Mouse (Mus musculus) forebrain, embryonic 11.5 days (tissue): ENCODE measurements around the gene Gm19345. TPM values are rescaled to one million over a fixed set of nuclear protein-coding genes. Genes with fewer than 3 reads are reported as not detected.

Experiments
- ATAC-seq: fragments of 200-750 bp; cut with Nextera tagmentation; replicated peaks from 2 replicates; pipeline ENCODE4 v1.8.0; 2017; ENCODE audit warnings: moderate TSS enrichment; ENCODE audit not compliant: low FRiP score
- DNase-seq: peaks from one replicate; pipeline ENCODE4 v3.0.0-alpha.2; 2017; ENCODE audit warnings: low spot score
- H3K27ac ChIP-seq: fragments of 300-500 bp; sonication (generic); 2 replicates; pipeline ENCODE4 v1.5.1; 2014; ENCODE audit warnings: low read depth, low read length
- H3K27me3 ChIP-seq: fragments of 300-500 bp; sonication (generic); 2 replicates; pipeline ENCODE4 v1.6.1; 2014; ENCODE audit warnings: mild to moderate bottlenecking, low read length, mixed read lengths; ENCODE audit not compliant: control insufficient read depth, insufficient read depth
- H3K36me3 ChIP-seq: fragments of 300-500 bp; sonication (generic); 2 replicates; pipeline ENCODE4 v1.6.1; 2014; ENCODE audit warnings: mild to moderate bottlenecking, low read length, moderate library complexity, mixed read lengths; ENCODE audit not compliant: control insufficient read depth, insufficient read depth
- H3K4me1 ChIP-seq: fragments of 300-500 bp; sonication (generic); replicated peaks from 2 replicates; pipeline ENCODE4 v1.6.1; 2014; ENCODE audit warnings: low read length, mixed read lengths; ENCODE audit not compliant: control insufficient read depth, insufficient read depth
- H3K4me2 ChIP-seq: fragments of 300-500 bp; sonication (generic); 2 replicates; pipeline ENCODE4 v1.6.1; 2014; ENCODE audit warnings: low read depth, mild to moderate bottlenecking, low read length, moderate library complexity, mixed read lengths; ENCODE audit not compliant: severe bottlenecking
- H3K4me3 ChIP-seq: fragments of 300-500 bp; sonication (generic); 2 replicates; pipeline ENCODE4 v1.5.1; 2014; ENCODE audit warnings: low read depth, low read length
- H3K9ac ChIP-seq: fragments of 300-500 bp; sonication (generic); 2 replicates; pipeline ENCODE4 v1.6.1; 2014; ENCODE audit warnings: low read length
- H3K9me3 ChIP-seq: fragments of 300-500 bp; sonication (generic); 2 replicates; pipeline ENCODE4 v1.6.1; 2016; ENCODE audit warnings: low read length, mixed read lengths; ENCODE audit not compliant: control insufficient read depth
- WGBS: fragments of 180-500 bp; shearing (Covaris S2); extraction: QIAGEN DNeasy Blood & Tissue Kit; methylation state at CpG from one replicate; pipeline ENCODE4 v1.1.7; 2014; 5-methylcytosine and 5-hydroxymethylcytosine counted together
- polyA plus RNA-seq: library from polyadenylated mRNA; unstranded; fragments of >200 nt; fragmentation: Nextera tagmentation; extraction: Ambion mirVana; gene quantifications from 2 replicates; pipeline ENCODE4 v1.2.1, GENCODE M21; 2014

The Gm19345 gene
- polyA plus RNA-seq, 1 experiment from 2014 or later, result not detected

DNA sequence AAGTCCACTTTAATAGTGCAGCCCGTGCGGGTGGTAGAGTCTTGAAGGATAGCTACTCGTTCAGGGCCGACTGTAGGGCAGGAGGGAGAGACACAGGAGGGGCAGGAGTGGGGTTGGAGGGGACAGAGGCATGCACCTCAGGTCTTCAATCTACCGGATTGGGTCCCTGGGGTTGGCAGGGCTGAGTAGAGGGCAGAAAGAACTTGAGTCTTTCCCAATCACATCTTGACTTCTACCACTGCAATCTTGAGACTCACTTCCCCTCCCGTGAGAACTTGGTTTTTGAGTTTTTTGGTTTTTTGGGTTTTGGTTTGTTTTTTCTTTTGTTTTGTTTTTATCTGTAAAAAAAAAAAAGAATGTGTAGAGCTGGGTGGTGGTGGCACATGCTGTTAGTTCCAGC, 4.5 kb downstream of the Gm19345 start:
- no peak overlapping the region for H3K9ac ChIP-seq
- H3K36me3 ChIP-seq, result no peaks in the 10 kb centered on the region
- no peak overlapping the region for H3K4me2 ChIP-seq
- no peaks in the 10 kb centered on the region; the same call in 1 of the 2 replicates for H3K9me3 ChIP-seq
- WGBS, result 89% methylated on average over 6 of the region's 6 CpGs
- DNase-seq (no peak), ATAC-seq (no peak)
- no peaks in the 10 kb centered on the region for H3K27me3 ChIP-seq
- H3K27ac ChIP-seq, result no peak overlapping the region
- no peak overlapping the region for H3K4me3 ChIP-seq
- H3K4me1 ChIP-seq, result no peaks in the 10 kb centered on the region

DNA sequence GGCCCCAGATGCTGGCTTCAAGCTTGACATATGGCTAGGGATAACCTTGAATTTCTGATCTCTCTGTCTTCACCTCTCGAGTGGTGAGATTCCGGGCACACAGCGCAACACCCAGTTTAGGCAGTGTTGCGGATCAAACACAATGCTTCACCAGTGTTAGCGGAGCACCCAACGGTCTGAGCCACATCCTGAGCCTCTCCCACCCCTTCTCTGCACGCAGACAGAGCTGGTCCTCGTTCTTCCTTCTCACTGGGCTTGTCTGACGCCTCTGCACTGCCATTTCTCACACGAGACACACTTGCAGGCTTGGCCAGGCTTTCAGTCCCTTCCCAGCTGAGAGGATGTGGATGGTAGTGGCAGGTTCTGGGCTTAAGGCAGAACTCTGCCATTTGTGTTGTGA, 7.9 kb downstream of the Gm19345 start:
- no peaks in the 10 kb centered on the region for H3K4me1 ChIP-seq
- DNase-seq (no peak), ATAC-seq (no peak)
- no peaks in the 10 kb centered on the region for H3K36me3 ChIP-seq
- no peak overlapping the region for H3K27ac ChIP-seq
- no peaks in the 10 kb centered on the region for H3K27me3 ChIP-seq
- H3K9ac ChIP-seq, result no peak overlapping the region
- WGBS, result 82% methylated on average over 10 of the region's 10 CpGs
- H3K4me2 ChIP-seq, result no peak overlapping the region
- no peak overlapping the region for H3K4me3 ChIP-seq
- H3K9me3 ChIP-seq, result no peaks in the 10 kb centered on the region

DNA sequence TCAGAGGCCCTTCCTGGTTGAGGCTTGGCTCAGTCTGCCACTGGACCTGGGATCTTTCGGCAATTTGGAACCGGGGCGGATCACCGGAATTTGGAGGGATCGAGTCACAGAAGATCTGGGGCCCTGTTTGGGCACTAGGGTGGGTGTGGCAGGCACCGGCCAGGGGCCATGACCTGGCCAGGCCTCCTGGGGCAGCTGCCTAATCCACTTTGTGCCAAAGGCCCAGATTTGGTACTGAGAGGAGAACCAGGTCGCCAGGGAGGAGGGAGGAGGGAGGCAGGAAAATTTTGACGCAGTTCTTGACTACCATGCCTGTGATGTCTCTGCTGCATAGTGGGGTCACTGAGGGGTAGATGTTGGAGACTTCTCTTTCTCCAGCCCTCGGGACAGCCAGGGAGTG, 9.4 kb downstream of the Gm19345 start, which contains the start of gene Ceacam16:
Gene Ceacam16, minus strand, starts transcription at position 101 of the 400 bp plus-strand sequence.
- Histone ChIP-seq H3K27me3 (no peaks in the 10 kb centered on the region), H3K4me3 (no peak within 1 kb of the TSS), H3K27ac (no peak within 1 kb of the TSS), H3K4me1 (no peaks in the 10 kb centered on the region), H3K9me3 (no peaks in the 10 kb centered on the region), H3K4me2 (no peak within 1 kb of the TSS), H3K36me3 (no peaks in the 10 kb centered on the region), H3K9ac (no peak within 1 kb of the TSS)
- ATAC-seq (no peak), DNase-seq (no peak)
- WGBS, result 80% methylated on average over 9 of the region's 9 CpGs

DNA sequence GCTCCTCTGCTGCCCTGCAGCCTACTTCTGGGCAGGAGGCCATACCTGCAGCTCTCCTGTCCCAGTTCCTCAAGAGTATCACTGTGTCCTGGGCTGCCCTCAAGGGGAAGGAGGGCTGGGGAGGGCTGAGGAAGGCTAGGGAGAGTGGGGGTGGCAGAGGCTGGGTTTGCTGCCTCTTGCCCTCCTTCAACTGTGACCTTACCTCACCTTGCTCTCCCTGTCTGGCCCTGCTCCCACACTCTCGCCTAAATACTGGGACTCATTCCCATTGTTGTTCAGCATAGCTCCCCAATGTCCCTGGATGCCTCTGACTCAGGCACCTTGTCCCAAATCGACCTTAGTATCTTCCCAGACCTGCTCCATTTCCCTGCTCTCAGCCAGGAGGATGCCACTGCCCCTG, 12.4 kb downstream of the Gm19345 start:
- 38% methylated on average over 2 of the region's 2 CpGs for WGBS
- no peak for ATAC-seq
- H3K4me3 ChIP-seq, result no peak overlapping the region

DNA sequence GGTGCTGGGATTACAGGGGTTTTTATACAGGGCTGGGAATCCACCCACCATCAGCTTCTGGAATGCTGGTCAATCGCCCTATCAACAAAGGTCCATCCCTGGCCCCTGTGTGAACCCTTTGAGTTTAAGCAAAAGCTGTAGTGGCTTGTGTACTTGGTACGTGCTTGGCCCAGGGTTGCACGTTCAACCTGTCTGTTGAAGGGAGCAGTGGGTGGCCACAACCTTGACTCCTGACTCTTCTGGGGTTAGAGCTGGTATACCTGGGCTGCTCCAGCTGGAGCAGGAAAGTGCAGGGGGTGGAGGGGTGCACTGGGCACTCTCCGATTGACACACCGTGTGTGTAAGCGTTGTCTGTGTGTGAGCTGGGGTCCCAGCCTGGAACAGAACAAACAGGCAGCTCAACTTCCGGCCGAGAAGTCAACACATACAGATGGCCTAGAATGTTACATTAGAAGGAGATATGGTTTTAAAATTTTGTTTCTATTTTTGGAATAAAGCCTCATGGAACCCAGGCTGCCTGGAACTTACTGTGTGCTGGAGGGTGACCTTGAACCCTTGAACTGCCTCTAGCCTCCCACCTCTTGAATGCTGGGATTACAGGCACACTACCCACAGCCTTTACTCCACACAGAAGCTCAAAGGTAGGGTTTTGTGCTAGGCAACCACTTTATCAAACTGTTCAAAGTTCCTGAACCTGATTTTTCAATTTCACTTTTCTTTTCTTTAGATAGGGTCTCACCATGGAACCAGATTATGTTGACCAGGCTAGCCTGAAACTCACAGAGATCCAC, 13.6 kb downstream of the Gm19345 start:
- Histone ChIP-seq H3K9ac (no peak overlapping the region), H3K4me1 (no peaks in the 10 kb centered on the region), H3K36me3 (no peaks in the 10 kb centered on the region), H3K4me2 (no peak overlapping the region), H3K4me3 (no peak overlapping the region), H3K27me3 (no peaks in the 10 kb centered on the region), H3K9me3 (no peaks in the 10 kb centered on the region), H3K27ac (no peak overlapping the region)
- 88% methylated on average over 8 of the region's 8 CpGs for WGBS
- no peak for DNase-seq
- no peak for ATAC-seq

More for the DNA sequence above, 12.4 kb downstream of the Gm19345 start:
- no peak overlapping the region for H3K4me2 ChIP-seq
- H3K4me1 ChIP-seq, result no peaks in the 10 kb centered on the region
- DNase-seq, result no peak
- no peaks in the 10 kb centered on the region for H3K27me3 ChIP-seq
- H3K9ac ChIP-seq, result no peak overlapping the region
- H3K27ac ChIP-seq, result no peak overlapping the region
- H3K36me3 ChIP-seq, result no peaks in the 10 kb centered on the region
- H3K9me3 ChIP-seq, result no peaks in the 10 kb centered on the region

DNA sequence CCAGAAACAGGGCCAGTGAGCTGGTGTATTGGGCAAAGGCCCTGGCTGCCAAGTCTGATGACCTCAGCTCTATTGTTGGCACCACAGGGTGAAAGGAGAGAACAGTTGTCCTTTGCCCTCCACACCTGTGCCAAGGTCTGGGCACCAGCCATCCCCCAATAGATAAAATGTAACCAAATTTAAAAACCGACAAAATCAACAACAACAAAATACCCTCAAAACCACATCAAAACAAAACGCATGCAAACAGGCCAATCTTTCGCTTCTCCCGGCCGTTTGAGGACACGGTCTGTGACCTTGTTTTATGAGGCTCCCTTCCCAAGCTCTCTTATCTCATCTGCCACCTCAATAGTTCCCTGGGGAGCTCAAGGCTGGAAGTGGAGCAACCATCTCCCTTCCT, 14.7 kb downstream of the Gm19345 start:
- no peaks in the 10 kb centered on the region for H3K27me3 ChIP-seq
- ATAC-seq, result no peak
- H3K4me2 ChIP-seq, result no peak overlapping the region
- no peak overlapping the region for H3K9ac ChIP-seq
- no peak for DNase-seq
- no peak overlapping the region for H3K27ac ChIP-seq
- no peaks in the 10 kb centered on the region for H3K36me3 ChIP-seq
- H3K4me3 ChIP-seq, result no peak overlapping the region
- H3K9me3 ChIP-seq, result no peaks in the 10 kb centered on the region
- H3K4me1 ChIP-seq, result no peaks in the 10 kb centered on the region
- WGBS, result 88% methylated on average over 6 of the region's 6 CpGs

DNA sequence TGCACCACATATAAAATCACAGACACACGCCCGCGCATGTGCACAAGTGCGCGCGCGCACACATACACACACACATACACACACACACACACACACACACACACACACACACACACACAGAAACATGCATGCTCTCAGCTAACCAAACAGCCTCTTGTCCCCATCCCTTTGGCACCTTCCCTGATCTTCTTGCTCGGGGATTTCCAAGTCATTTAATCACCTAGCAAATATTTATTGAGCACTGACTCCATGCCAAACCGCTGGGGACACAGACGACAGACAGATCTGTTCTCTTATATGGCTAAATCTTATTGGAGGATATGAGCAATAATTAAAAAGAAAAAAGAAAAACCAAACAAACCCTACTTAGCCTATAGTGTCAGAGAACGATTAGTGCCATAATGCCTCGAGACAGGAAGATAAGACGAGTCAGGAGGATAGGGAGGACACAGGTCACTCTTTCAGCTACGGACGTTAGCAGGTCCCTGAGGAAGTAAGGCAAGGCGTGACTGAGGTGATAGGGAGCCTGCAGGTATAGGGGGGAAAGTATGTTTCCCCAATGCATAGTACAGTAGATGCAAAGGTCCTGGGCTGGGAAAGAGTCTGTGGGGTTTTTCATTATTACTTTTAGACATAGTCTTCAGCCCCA, 16.1 kb downstream of the Gm19345 start:
- ATAC-seq (no peak), DNase-seq (no peak)
- Histone ChIP-seq H3K4me1 (no peaks in the 10 kb centered on the region), H3K27ac (no peak overlapping the region), H3K27me3 (no peaks in the 10 kb centered on the region), H3K9ac (no peak overlapping the region), H3K4me3 (no peak overlapping the region), H3K9me3 (no peaks in the 10 kb centered on the region), H3K36me3 (no peaks in the 10 kb centered on the region), H3K4me2 (no peak overlapping the region)
- WGBS, result 90% methylated on average over 16 of the region's 16 CpGs

DNA sequence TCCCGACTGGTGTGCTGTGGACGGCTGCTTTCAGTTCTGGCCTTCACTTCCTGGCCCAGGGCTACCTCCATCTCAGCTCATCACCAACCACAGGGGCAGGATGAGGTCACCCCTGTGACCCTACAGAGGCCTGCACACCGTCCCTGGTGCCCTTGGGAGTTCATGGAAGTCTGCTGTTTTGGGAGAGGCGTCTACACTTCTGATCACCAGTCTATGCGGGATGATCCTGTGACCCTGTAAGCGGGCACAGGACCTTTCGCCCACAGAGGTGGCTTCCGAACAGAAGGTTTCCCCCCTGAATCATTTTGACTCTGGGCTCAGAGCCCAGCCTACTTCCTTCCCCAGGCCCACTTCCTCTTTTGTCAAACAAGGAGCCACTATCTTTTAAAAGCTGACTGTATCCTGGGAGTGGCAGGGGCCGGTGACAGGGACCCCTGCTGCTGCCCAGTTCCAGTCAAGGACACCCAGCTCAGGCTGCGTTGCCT, 19.4 kb downstream of the Gm19345 start:
- no peaks in the 10 kb centered on the region for H3K36me3 ChIP-seq
- H3K4me2 ChIP-seq, result no peak overlapping the region
- no peaks in the 10 kb centered on the region for H3K4me1 ChIP-seq
- H3K9me3 ChIP-seq, result no peaks in the 10 kb centered on the region
- H3K4me3 ChIP-seq, result no peak overlapping the region
- no peak for ATAC-seq
- H3K9ac ChIP-seq, result no peak overlapping the region
- DNase-seq, result no peak
- WGBS, result 72% methylated on average over 10 of the region's 10 CpGs
- H3K27me3 ChIP-seq, result no peaks in the 10 kb centered on the region
- H3K27ac ChIP-seq, result no peak overlapping the region
